Mouse (Mus musculus) fat pad, adult 2 months (tissue): Measurements from ENCODE around the gene Klhl42.

ENCODE experiments used
- DNase-seq: peaks from one replicate; pipeline ENCODE4 v3.0.0-alpha.2; 2011; ENCODE audit warnings: low read depth, low spot score; ENCODE audit errors: extremely low read depth

The Klhl42 gene

DNA sequence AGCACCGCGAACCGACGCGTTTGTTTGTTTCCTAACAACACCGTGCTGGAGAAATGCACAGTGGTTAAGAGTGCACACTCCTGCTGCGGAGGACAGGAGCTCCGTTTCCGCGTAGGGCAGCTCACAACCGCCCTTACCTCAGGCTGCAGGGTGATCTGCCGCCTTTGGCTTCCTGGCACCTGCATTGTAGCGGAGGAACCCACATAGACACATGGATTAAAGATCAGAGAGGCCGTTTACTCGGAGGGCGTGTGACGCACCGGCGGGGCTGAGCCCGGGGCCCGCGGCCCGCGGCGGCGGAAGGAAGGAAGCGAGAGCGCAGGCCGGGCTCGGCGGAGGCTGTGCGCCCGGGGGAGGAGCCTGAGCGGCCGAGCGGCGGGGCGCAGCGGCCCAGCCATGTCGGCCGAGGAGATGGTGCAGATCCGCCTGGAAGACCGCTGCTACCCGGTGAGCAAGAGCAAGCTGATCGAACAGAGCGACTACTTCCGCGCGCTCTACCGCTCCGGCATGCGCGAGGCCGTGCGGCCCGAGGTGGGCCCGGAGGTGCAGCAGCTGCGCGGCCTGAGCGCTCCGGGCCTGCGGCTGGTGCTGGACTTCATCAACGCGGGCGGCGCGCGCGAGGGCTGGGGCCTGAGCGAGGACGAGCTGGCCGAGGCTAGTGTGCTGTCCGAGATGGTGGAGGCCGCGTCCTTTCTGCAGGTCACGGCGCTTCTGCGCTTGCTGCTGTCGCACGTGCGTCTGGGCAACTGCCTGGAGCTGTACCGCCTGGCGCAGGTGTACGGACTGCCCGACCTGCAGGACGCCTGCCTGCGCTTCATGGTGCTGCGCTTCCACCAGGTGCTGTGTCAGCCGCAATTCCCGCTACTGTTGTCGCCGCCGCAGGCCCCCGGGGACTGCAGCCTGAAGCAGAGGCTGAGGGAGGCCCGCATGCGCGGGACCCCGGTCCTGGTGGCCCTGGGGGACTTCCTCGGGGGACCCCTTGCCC lies at the start of gene Klhl42:
TSS of gene Klhl42 (plus strand) at position 244 of the 985 bp plus-strand sequence.
- no peak for DNase-seq

DNA sequence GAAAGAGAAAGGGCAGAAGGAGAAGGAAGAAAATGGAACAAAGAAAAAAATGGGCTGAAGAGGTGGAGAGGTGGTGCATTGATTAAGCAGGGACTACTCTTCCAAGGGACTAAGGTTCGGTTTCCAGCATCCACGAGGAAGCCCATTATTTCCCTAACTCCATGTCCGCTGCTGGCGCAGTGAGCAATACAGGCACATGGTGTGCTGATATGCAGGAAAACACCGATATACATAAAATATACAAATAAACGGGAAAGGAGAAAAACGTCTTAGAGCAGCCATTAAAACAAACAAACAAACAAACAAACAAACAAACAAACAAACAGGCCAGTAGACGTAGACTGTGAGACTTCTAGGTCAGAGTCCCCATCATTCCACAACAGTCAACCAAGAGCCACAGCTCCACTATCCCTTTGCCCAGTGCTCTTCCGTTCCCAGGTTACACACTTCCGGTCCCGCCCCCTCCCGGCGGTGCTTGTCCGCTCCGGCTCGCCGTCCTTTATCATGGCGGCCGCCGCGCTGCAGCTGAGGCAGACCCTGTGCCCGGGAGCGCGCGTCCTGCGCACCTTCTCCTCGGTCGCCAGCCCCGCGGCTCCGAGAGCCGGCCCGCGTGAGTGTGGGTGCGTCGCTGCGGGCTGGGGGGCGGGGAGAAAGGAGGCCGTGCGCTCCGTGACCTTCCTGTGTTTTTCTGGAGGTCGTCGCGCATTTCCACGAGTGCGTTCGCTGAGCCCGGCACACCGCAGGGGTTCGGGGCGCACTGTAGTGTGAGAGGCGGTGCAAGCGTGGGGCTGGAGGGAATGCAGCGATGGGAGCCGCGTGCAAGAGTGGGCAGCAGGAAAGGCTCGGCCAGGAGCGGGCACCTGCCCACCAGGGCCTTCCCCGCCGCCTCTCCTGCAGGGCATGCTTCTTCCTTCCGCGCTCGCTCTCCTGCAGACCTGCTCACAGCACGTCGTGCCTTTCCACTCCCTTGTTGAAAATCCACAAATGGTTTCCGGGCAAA lies 48.6 kb upstream of the Klhl42 start, which contains the start of gene Mrps35:
TSS of gene Mrps35 (plus strand) at position 474 of the 1,000 bp plus-strand sequence.
- DNase-seq = no peak

DNA sequence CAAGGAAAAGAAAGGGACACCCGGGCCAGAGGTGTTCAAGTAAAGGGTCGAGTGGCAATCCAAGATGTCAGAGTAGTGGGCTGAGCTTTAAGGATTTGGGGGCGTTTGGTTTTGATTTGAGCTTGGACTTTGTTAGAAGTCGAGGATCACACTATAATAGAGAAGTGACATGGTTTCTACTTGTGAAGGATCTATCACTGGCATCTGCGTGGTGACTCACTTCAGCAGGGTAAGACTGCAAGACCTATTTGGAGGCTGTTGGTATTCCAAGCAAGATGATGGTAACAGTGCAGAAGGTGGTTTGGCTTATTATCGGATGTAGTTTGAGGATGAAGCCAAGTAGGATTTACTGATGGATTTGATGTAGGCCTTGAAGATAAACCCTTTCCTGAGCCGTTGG lies 47.5 kb upstream of the Klhl42 start:
- DNase-seq = no peak

DNA sequence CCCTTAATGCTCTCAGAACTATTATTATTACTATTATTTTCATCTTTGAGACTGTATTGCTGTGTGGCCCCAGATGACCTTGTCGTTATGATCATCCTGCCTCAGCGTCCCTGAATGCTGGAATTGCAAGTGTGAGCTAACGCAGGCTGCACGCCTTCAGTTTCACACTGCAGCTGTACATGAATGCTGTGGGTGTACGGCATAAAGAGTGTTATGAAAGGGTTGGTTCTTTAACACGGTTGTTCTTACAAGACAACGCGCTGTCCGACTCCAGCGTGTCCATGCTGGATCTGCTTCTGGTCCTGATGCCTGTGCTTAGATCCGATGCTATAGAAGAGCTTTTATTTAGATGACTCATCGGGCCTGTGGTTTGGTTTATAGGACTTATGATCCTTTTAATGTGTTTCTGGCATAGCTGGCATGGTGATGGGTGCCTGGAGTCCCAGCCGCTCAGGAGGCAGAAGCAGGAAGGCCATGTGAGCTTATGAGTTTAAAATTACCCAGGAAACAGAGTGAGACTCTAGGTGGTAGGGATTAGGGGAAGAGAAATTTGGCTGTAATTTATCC lies 41.9 kb upstream of the Klhl42 start:
- no peak for DNase-seq

DNA sequence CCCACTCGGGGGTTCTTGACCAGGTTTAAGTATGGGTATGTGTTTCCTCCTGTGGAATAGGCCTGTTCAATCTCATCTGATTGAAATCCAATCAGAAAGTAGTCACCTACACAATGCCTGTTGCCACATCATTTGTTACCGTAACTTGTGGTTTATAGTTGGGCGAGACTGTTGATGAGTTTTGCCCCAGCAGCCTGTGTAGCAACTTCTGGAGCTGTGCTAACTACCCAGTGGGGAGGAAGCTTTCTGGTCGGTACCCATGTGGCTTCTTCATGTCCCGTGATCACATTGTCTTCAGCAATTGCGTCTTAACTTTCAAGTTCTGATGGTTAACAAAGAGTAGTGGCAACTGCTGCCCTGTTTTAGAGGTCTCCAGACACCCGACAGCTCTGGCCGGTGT lies 39.5 kb upstream of the Klhl42 start:
- no peak for DNase-seq

DNA sequence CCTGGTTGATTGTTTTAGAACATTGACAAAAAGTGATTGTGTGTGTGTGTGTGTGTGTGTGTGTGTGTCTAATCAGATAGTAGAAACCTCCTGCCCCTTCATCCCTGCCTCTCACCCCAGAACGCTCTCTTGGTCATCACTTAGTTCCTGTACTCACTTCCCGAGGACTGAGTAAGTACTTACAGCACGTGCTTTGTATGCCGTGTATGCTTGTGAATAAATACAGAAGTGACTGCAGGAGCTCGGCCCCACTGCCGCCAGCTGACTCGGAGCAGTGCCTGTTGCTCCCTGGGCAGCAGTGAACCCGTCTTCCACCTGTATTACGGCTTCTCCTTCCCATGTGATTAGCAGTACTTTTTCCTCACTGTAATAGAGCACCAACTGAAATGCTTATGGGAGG lies 38.7 kb upstream of the Klhl42 start:
- DNase-seq = no peak

DNA sequence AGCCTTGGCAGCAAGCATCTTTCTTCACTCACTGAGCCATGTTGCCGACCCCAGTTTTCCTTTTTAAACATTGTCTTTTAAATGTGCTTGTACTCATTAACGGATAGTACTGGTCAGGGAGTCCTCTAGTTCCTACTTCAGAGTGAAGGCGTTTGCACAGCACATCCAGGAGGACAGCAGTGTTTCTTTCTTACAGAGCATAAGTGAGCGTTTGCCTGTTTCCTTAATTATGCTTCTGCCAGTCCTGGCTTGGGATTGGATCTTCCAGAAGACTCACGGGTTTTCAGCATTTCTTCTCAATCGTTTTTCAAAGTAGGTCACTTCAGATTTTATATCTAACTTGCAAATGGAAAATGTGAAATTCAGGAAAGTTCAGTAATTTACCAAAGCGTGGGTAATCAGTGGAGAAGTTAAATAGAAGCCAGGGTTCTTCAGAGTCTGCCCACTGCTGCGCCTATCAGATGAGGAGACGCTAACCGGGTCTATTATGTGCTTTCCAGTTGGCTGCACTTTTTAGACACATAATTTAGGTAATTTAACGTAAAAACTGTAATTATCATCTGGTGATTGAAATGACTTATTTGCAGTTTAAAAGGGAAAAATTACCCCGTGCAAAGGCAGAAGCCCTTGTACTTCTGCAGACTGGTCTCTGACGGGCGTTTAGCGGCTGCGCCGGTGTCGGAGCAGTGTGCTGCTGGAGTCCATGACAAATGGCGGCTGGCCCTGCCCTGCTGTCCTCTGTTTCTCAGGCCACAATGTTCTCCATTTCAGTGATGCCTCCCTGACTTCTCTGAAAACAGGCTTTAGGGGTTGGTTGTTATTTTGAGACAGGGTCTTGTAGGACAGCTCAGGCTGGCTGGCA lies 37.2 kb upstream of the Klhl42 start:
- DNase-seq = no peak

DNA sequence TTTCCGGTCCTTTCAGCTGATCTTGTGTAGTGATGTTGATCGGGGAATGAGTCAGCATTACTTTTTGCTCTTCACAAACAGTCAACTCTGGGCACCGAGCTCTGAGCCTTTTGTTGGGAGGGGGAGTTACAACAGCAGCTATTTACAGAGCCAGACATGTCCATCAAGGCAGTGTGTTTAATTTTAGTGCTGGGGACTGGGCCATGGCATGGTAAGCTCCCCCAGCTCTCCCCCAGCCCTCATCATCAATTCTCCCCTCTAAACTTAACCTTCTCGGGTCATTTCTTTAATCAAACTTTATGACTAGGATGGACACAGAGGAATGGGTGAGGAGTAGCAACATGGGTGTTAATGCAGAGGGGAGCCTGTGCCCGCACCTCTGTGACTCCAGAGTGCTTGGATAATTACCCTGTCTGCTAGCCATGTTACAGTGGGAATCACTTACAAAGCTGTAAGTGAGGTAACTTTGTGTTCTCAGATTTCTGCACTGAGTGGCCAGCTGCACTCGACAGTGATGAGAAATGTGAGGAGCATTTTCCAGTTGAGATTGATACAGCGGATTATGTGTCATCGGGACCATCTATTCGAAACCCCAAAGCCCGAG lies 35.7 kb upstream of the Klhl42 start:
- DNase-seq = no peak

DNA sequence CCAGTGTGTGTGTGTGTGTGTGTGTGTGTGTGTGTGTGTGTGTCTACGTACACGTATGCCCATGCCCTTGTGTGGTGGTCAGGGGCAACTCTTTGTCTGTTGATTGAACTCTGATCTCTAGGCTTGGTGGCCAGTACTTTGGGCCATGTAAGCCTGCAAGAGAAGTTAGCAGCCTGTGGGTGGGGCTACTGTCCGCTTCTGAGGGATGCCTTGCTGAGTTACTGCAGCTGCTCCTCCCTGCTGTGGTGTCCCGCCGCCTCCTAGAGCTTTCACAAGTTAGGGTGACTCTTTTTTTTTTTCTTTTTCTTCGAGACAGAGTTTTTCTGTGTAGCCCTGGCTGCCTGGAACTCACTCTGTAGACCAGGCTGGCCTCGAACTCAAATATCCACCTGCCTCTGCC lies 31.9 kb upstream of the Klhl42 start:
- DNase-seq = no peak

DNA sequence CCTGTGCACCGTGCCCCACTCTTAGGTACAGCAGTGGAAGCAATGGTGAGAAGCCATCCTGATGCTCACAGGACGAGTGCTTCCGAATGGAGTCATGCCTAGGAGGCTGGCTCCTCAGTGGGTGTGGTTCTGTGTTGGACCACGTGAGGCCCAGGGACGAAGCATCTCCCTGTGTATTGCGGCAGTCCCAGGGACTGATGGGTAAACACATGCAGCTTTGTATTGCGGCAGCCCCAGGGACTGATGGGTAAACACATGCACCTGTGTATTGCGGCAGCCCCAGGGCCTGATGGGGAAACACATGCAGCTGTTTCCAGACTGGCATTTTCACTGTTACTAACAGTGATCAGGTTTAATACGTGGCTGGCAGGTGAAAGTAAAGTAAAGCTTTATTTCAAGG lies 29.5 kb upstream of the Klhl42 start:
- DNase-seq = no peak

DNA sequence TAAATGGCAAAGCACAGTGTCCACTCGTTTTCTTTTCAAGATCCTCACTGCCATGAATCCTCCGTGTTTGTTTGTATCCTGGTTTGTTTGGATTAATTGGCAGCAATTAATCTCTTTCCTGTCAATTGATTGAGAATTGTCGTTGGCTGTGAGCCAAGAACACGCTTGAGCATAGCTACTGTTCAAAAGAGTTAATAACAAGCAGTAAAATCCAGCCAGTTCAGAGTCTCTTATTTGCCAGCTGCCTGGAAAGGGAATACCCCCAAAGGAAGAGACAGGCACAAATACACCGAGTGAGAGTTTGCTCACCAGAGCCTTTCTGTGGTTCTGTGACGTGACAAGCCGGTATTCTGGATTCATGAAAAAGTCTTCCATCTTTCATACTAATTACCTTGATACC lies 29.1 kb upstream of the Klhl42 start:
- no peak for DNase-seq

DNA sequence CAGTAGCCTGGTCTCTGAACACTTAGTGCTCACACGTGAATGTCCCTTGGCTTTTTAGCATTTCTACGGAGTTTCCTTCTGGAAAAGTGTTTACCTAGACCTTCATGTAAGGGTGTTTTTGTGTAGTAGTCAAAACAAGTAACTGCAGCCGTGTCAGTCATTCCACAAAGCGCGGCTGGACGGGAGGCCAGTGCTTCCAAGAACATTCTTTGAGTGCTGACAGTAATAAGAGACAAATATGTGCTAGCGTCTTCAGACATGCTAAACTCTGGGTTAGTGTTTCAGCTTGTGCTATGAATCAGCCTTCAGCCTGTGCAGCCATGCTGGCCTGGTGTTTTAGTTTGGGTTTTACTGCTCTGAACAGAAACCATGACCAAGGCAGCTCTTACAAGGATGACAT lies 28.5 kb upstream of the Klhl42 start:
- no peak for DNase-seq

DNA sequence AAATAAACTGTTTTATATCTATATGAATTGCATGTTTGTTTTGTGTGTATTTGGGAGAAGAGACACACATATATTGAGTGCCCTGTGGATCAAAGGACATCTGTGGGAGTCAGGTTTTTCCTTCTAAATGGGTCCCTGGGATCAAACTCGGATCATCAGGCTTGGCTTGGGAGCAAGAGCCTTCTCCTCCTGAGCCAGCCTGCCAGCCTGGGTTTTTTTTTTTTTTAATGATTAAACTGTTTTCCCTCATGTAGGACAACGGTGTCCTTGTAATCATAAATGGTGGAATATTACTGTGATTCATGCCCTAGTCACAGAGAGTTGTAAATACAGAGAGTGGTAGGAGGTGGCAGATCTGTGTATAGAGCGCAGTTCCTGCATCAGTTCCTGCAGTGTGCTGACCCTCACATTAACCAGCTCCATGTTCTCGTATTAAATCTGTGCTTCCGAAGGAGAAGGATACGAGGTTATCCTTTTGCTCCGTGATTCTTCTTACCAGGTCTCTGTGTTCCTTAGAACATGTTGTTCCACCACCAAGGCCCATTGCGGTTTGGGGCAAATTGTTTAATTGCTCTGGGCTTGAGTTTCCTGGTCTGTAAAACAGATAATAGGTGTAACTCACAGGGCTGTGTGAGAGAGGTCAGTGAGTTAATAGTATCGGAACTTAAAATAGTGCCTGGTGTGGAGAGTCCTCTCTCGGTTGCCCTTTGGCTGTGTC lies 26.8 kb upstream of the Klhl42 start:
- no peak for DNase-seq

DNA sequence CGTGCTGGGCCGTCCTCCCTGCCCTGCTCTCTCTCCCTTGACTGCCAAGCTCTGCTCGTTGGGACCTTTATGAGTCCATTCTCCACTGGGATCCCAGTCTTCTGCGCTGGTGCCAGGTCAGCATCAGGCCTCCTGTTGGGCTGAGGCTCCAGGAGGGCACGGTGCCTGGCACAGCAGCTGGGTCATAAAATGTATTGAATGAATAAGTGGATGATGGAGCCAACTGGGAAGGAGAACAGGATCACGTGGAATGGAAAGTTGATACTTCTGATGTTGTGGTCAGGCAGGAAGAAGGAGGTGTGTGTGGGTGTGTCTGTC lies 26.3 kb upstream of the Klhl42 start:
- DNase-seq = no peak

DNA sequence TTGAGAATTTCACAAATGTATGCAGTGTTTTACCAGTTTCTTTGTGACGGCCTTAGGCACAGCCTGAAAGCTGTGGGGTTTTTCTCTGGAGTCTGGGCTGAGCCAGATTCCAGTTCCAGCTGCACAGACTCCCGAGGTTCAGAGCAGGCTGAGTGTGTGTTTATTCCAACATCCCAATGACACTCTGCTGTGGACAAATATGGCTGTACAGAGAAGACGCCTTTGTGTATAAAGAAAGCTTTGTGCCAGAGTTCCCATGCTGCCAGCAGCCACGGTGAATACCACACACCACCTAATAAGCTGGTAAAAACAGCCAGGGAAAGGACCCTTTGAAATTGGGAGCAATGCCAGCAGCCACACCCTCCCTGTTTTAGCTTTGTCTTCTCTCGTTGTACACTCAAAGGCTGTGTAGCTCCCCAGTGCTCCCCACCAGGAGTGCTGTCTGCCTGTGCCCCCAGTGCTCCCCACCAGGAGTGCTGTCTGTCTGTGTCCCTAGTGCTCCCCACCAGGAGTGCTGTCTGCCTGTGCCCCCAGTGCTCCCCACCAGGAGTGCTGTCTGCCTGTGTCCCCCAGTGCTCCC lies 15.3 kb upstream of the Klhl42 start:
- no peak for DNase-seq

DNA sequence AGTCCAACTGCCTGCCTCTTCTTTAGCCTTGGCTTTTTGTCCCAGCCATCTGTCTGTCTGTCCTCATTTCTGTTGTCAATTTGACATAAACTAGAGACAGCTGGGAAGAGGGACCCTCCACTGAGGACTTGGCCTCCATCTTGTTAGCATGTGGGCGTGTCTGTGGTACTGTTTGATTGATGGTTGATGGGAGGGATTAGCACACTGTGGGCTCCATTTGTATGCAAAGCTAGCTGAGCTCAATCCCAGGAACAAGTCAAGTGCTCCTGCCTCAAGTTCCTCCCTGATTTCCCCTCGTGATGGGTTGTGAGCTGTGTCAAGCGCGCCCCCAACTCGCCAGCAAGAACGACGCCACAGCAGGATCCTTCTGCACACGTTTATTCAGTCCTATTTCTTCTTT lies 14.3 kb upstream of the Klhl42 start:
- no peak for DNase-seq

DNA sequence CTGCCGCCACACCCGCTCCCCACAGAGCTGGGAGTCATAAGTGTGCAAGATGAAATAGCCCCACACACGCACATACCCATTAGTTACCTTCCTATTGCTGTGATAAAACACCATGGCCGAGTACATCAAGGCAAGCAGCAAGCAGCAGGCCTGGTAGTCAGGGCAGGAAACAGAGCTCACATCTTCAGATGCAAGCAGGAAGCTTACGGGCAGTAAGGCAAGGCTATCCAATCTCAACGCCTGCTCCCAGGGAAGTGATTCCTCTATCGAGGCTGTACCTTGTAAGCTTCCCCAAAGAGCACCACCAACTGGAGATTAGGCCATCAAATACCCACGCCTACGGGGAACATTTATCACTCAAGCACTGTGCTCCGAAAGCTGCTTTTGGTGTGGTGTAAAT lies 11.3 kb upstream of the Klhl42 start:
- no peak for DNase-seq

DNA sequence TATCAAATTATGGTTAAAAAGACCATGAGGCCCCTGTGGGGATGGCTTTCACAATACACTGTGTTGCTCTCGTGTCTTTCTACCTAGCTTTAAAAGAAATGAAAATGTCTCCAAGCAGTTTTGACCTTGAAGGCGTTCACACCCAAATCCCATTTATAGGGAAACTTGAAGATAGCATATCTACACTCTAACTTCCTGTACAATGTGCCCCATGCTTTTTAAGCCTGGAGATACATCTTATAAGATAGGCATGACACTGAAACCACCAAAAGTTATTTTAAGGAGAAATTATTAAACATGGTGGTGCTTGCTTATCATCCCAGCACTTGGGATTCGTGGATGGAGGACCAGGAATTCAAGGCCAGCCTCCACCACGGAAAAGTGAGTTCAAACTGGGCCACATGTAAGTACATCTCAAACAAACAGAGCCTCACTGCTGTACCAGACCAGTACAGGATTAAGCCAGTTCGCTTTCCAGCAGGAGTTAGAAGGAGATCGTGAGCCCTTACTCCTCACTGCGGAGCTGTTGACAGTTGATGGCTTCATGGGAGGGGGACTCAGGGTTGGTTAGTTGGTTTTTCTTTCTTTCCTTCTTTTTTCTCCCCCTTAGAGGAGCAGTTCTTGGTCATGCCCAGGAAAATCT lies 5.7 kb upstream of the Klhl42 start:
- no peak for DNase-seq
